10 mouse cellular contexts compared by ENCODE assay signal in genomic region chr5:102825538-102825937, GRCm38 (mm10).
DNase-seq lines count a peak whose midpoint lies in the region; ATAC-seq and TF ChIP-seq lines count a peak whose summit lies in the region.
"Had no signal": no experiment of that assay in that cellular context is flagged by ENCODE, and none has a peak within 500 bp of the region (broad histone marks: within the 10 kb centered on the region; RNA-seq: fewer than 3 reads in every experiment).

No protein-coding gene starts in this region.

- H3K4me2 ChIP-seq in kidney, embryonic 15.5 days = no peak overlapping the region

- TF ChIP-seq CTCF in thymus, adult 2 months (IDR thresholded peaks at IDR 0.05; ENCODE audit: borderline replicate concordance, control insufficient read depth, extremely low read depth, insufficient read depth, low read length, poor library complexity) = no peak

- H3K27me3 ChIP-seq in thymus, adult 2 months (ENCODE audit: control insufficient read depth, insufficient read depth, low read length) = no peaks in the 10 kb centered on the region
- H3K27me3 ChIP-seq in kidney, embryonic 15.5 days = no peaks in the 10 kb centered on the region
- H3K27me3 ChIP-seq: megakaryocyte, embryonic 14.5 days had no signal

- no peak for ATAC-seq in kidney, embryonic 15.5 days (replicated peaks; ENCODE audit: low FRiP score)

- WGBS in thymus, adult 2 months = 69% methylated on average over 8 of the region's 8 CpGs
- 75% methylated on average over 8 of the region's 8 CpGs for WGBS in kidney, embryonic 15.5 days

- TF ChIP-seq POLR2A in thymus, adult 2 months (IDR thresholded peaks at IDR 0.05; ENCODE audit: control insufficient read depth, extremely low read depth, insufficient read depth, low read length, poor library complexity) = no peak

- no peak overlapping the region for H3K4me3 ChIP-seq in thymus, adult 2 months (ENCODE audit: control insufficient read depth, insufficient read depth, low read length)
- no peak overlapping the region for H3K4me3 ChIP-seq in kidney, embryonic 15.5 days (replicated peaks)
- H3K4me3 ChIP-seq: megakaryocyte, embryonic 14.5 days had no signal

- H3K36me3 ChIP-seq in thymus, adult 2 months (ENCODE audit: control insufficient read depth, insufficient read depth, low read length) = no peaks in the 10 kb centered on the region
- H3K36me3 ChIP-seq in kidney, embryonic 15.5 days = no peaks in the 10 kb centered on the region

- intact Hi-C loops in left cerebral cortex, postnatal 14 days (cut with DNase I) = no loop called here

- H3K4me1 ChIP-seq in thymus, adult 2 months (replicated peaks; ENCODE audit: control insufficient read depth, insufficient read depth, low read length) = 0 out of 2 replicates have a peak, but pooled peaks cover 3% of the 10 kb centered on the region
- H3K4me1 ChIP-seq in kidney, embryonic 15.5 days = peaks cover 19% of the 10 kb centered on the region; the same call in 1 of the 2 replicates
- H3K4me1 ChIP-seq: megakaryocyte, embryonic 14.5 days had no signal

- no peak overlapping the region for H3K9ac ChIP-seq in kidney, embryonic 15.5 days

- H3K27ac ChIP-seq in thymus, adult 2 months (ENCODE audit: control insufficient read depth, insufficient read depth, low read length) = peak overlapping the region; percentile 29; the same call in 1 of the 2 replicates
- peak overlapping the region; percentile 65 for H3K27ac ChIP-seq in kidney, embryonic 15.5 days

- H3K9me3 ChIP-seq in kidney, embryonic 15.5 days (replicated peaks) = no peaks in the 10 kb centered on the region

- peak; percentile 5 for DNase-seq in cerebellum, adult 11 months
- no peak for DNase-seq in cerebellum, adult 8-10 months
- no peak for DNase-seq in thymus, adult 2 months
- DNase-seq in thymus, postnatal 25 days = no peak
- DNase-seq in urinary bladder, postnatal 36 days (ENCODE audit: low spot score in 2 of 2) = peak; percentile 45 to 54
- DNase-seq in layer of hippocampus, adult 18-20 months (ENCODE audit: low spot score in 2 of 2) = no peak
- no peak for DNase-seq in left cerebral cortex, postnatal 14 days (ENCODE audit: low spot score in 2 of 2)
- DNase-seq: thymus, postnatal 36 days had no signal

Comparison
In these comparisons a context has a peak if more than half of its experiments do, and no peak if none do; other contexts are left out.
1. DNase-seq: peak in cerebellum, adult 11 months (single experiment) and urinary bladder, postnatal 36 days (2 of 2); none in cerebellum, adult 8-10 months (single experiment), thymus, adult 2 months (single experiment), thymus, postnatal 25 days (single experiment), layer of hippocampus, adult 18-20 months (0 of 2) and left cerebral cortex, postnatal 14 days (0 of 2).